ENCODE assay signal across 8 mouse cellular contexts in the genomic region with DNA sequence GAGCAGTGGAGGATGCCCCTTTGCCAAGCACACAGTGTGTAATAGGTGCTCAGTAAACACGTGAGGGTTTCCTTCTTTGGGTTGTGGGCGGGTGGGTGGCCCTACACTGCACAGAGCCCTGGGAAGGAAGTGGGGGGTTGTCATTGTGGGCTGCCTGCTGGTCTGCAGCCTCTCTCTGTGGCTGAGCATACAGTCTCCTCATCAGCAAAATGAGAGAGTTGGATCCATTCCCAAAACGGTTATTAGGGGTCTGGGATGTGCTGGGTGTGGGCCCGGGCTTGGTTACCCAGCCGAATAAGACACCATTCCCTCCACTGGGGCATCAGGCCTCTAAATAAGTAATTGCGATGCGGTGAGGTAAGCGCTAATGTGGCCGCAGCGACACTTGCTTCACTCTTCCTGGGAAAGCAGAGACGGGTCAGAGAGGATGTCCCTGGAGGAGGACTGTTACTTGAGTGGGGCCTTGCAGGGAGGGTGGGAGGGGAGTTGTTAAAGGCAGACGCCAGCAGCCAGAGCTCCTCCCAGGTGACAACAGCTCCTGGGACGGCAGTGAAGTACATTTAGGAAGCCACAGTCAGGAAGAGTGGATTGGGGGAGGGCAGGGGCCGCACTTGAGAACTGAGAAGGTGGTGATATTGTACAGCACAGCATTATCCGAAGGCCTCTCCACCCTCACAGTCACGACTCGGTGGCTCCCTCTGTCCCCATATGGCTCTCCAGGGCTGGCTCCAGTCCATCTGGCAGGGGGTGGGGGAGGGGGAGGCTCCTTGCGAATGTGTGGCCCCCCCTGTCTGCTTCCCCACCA. TPM values are rescaled to one million over a fixed set of nuclear protein-coding genes. Genes with fewer than 3 reads are reported as not detected.
DNase-seq lines count a peak whose midpoint lies in the region; ATAC-seq lines count a peak whose summit lies in the region.

No protein-coding gene starts in this region.

- no peaks in the 10 kb centered on the region for H3K9me3 ChIP-seq in kidney, embryonic 15.5 days (replicated peaks)
- no peaks in the 10 kb centered on the region for H3K9me3 ChIP-seq in forebrain, embryonic 13.5 days (replicated peaks)
- H3K9me3 ChIP-seq in limb, embryonic 12.5 days, result no peaks in the 10 kb centered on the region

- peak; percentile 47; the same call in 1 of the 2 replicates for ATAC-seq in kidney, embryonic 15.5 days (replicated peaks; ENCODE audit: low FRiP score)
- ATAC-seq in forebrain, embryonic 13.5 days, result peak; percentile 65
- peak; percentile 34; the same call in 1 of the 2 replicates for ATAC-seq in limb, embryonic 12.5 days (ENCODE audit: insufficient number of reproducible peaks, insufficient read depth, low FRiP score, low TSS enrichment, low read depth)
- ATAC-seq in erythroblast, adult 5-6 weeks (replicated peaks; ENCODE audit: low FRiP score, poor library complexity, severe bottlenecking), result no peak

- peaks cover 55% of the 10 kb centered on the region for H3K36me3 ChIP-seq in kidney, embryonic 15.5 days
- H3K36me3 ChIP-seq in forebrain, embryonic 13.5 days (ENCODE audit: poor library complexity, severe bottlenecking), result peaks cover 44% of the 10 kb centered on the region
- H3K36me3 ChIP-seq in limb, embryonic 12.5 days, result peaks cover 87% of the 10 kb centered on the region

- no peak overlapping the region for H3K9ac ChIP-seq in kidney, embryonic 15.5 days
- peak overlapping the region; percentile 40 for H3K9ac ChIP-seq in forebrain, embryonic 13.5 days
- no peak overlapping the region for H3K9ac ChIP-seq in limb, embryonic 12.5 days (replicated peaks)

- peaks cover 87% of the 10 kb centered on the region for H3K4me1 ChIP-seq in kidney, embryonic 15.5 days
- peaks cover 100% of the 10 kb centered on the region for H3K4me1 ChIP-seq in forebrain, embryonic 13.5 days
- peaks cover 100% of the 10 kb centered on the region for H3K4me1 ChIP-seq in limb, embryonic 12.5 days (replicated peaks)

- H3K27me3 ChIP-seq in kidney, embryonic 15.5 days, result peaks cover 8% of the 10 kb centered on the region; the same call in 1 of the 2 replicates
- no peaks in the 10 kb centered on the region; the same call in 1 of the 2 replicates for H3K27me3 ChIP-seq in forebrain, embryonic 13.5 days
- H3K27me3 ChIP-seq in limb, embryonic 12.5 days, result no peaks in the 10 kb centered on the region

- peak overlapping the region; percentile 30; the same call in 1 of the 2 replicates for H3K27ac ChIP-seq in kidney, embryonic 15.5 days
- H3K27ac ChIP-seq in forebrain, embryonic 13.5 days, result peak overlapping the region; percentile 81
- H3K27ac ChIP-seq in limb, embryonic 12.5 days, result peak overlapping the region; percentile 26; the same call in 1 of the 2 replicates

- no peak for DNase-seq in kidney, adult 11 months
- peak; percentile 52 for DNase-seq in retina, embryonic 14.5 days (ENCODE audit: low spot score)
- DNase-seq in layer of hippocampus, postnatal 36 days, result no peak
- DNase-seq in testis, postnatal 14 days (ENCODE audit: low spot score), result no peak

- peak overlapping the region; percentile 23 for H3K4me2 ChIP-seq in kidney, embryonic 15.5 days
- peak overlapping the region; percentile 81 for H3K4me2 ChIP-seq in forebrain, embryonic 13.5 days
- peak overlapping the region; percentile 92 for H3K4me2 ChIP-seq in limb, embryonic 12.5 days

- 21% methylated on average over 18 of the region's 18 CpGs for WGBS in kidney, embryonic 15.5 days
- 7% methylated on average over 18 of the region's 18 CpGs for WGBS in forebrain, embryonic 13.5 days
- 28% methylated on average over 18 of the region's 18 CpGs for WGBS in limb, embryonic 12.5 days

- H3K4me3 ChIP-seq in kidney, embryonic 15.5 days (replicated peaks), result no peak overlapping the region
- H3K4me3 ChIP-seq in forebrain, embryonic 13.5 days, result peak overlapping the region; percentile 18
- 0 out of 2 replicates have a peak overlapping the region, but pooled peaks have one; percentile 6 for H3K4me3 ChIP-seq in limb, embryonic 12.5 days (replicated peaks)

RNA-seq across cellular contexts. Expression of gene Tle3, which starts 8.3 kb away (rescaled TPM):
- polyA plus RNA-seq in kidney, embryonic 15.5 days (2015; fragmentation: Nextera tagmentation; extraction: Ambion mirVana), result 26.1 and 30.9 TPM in 2 replicates
- 36.6 and 39.2 TPM in 2 replicates for polyA plus RNA-seq in forebrain, embryonic 13.5 days (2015; fragmentation: Nextera tagmentation; extraction: Ambion mirVana)
- 59.1 and 71.2 TPM in 2 replicates for polyA plus RNA-seq in limb, embryonic 12.5 days (2016; fragmentation: Nextera tagmentation; extraction: Ambion mirVana)
- 10.8 and 24.0 TPM in 2 replicates for total RNA-seq in erythroblast, adult 5-6 weeks (2015; ENCODE audit: low replicate concordance)
- total RNA-seq in erythroblast, adult 5-6 weeks (2017; ENCODE audit: low replicate concordance), result 11.6 and 16.6 TPM in 2 replicates
- total RNA-seq in layer of hippocampus, postnatal 36 days (2021), result 10 to 100 TPM; 51.5 to 53.2 TPM

Comparison
In these comparisons a context has a peak if more than half of its experiments do, and no peak if none do; other contexts are left out.
1. H3K27ac ChIP-seq: peak in every context shown above with its lines; median percentile 81 in forebrain, embryonic 13.5 days; 30 in kidney, embryonic 15.5 days; 26 in limb, embryonic 12.5 days.
2. H3K4me2 ChIP-seq: peak in every context shown above with its lines; median percentile 92 in limb, embryonic 12.5 days; 81 in forebrain, embryonic 13.5 days; 23 in kidney, embryonic 15.5 days.